Mouse (Mus musculus) hindbrain, embryonic 10.5 days (tissue): ENCODE measurements around the gene Tmem181a. TPM values are rescaled to one million over a fixed set of nuclear protein-coding genes. Genes with fewer than 3 reads are reported as not detected.
A peak's percentile ranks its signal among the peaks of the same experiment; 100 is the strongest.
"Not testable (repeated sequence)": the region's sequence is repeated elsewhere in the genome, so short reads cannot be mapped to it uniquely, and the experiment has no call there.

ENCODE experiments used
- DNase-seq: peaks from one replicate; pipeline ENCODE4 v3.0.0-alpha.2; 2017; ENCODE audit warnings: low spot score
- H3K27ac ChIP-seq: fragments of 300-500 bp; sonication (generic); 2 replicates; pipeline ENCODE4 v1.5.1; 2016; ENCODE audit warnings: mild to moderate bottlenecking, moderate library complexity
- H3K27me3 ChIP-seq: fragments of 300-500 bp; sonication (generic); 2 replicates; pipeline ENCODE4 v1.6.1; 2016; ENCODE audit warnings: mild to moderate bottlenecking; ENCODE audit not compliant: poor library complexity, insufficient read depth, severe bottlenecking
- H3K36me3 ChIP-seq: fragments of 300-500 bp; sonication (generic); 2 replicates; pipeline ENCODE4 v1.6.1; 2016; ENCODE audit warnings: mild to moderate bottlenecking, moderate library complexity
- H3K4me1 ChIP-seq: fragments of 300-500 bp; sonication (generic); replicated peaks from 2 replicates; pipeline ENCODE4 v1.6.1; 2016; ENCODE audit warnings: mild to moderate bottlenecking
- H3K4me3 ChIP-seq: fragments of 300-500 bp; sonication (generic); 2 replicates; pipeline ENCODE4 v1.5.1; 2016; ENCODE audit warnings: mild to moderate bottlenecking, moderate library complexity
- H3K9me3 ChIP-seq: fragments of 300-500 bp; sonication (generic); 2 replicates; pipeline ENCODE4 v1.6.1; 2016; ENCODE audit warnings: mild to moderate bottlenecking, moderate library complexity
- WGBS: fragments of 180-500 bp; shearing (Covaris S2); methylation state at CpG from one replicate; pipeline ENCODE4 v1.1.7; 2016; 5-methylcytosine and 5-hydroxymethylcytosine counted together
- polyA plus RNA-seq: library from polyadenylated mRNA; unstranded; fragments of >200 nt; fragmentation: Nextera tagmentation; extraction: Ambion mirVana; gene quantifications from 2 replicates; pipeline ENCODE4 v1.2.1, GENCODE M21; 2016

The Tmem181a gene
- polyA plus RNA-seq, 1 experiment from 2014 or later: 24.4 TPM

- WGBS: 63% methylated on average over 4 of the region's 4 CpGs
- not testable (repeated sequence) for H3K27ac ChIP-seq, H3K36me3 ChIP-seq, H3K4me1 ChIP-seq, DNase-seq, H3K9me3 ChIP-seq, H3K27me3 ChIP-seq, H3K4me3 ChIP-seq
Observed at GRCm38 (mm10) chr17:6315706-6316105, 59.0 kb downstream of the Tmem181a start.

- 6% methylated on average over 38 of the region's 38 CpGs for WGBS
- peak overlapping the region; percentile 62 for H3K27ac ChIP-seq
- H3K36me3 ChIP-seq: not testable (repeated sequence)
Observed at GRCm38 (mm10) chr17:6316379-6317126, 59.9 kb downstream of the Tmem181a start.

GRCm38 (mm10) chr17:6317339-6317985 is 60.8 kb downstream of the Tmem181a start, which contains the start of gene Dynlt1a:
Dynlt1a (minus strand) TSS chr17:6317500.
- peak within 1 kb of the TSS; percentile 53 for H3K4me3 ChIP-seq
- WGBS: 10% methylated on average over 23 of the region's 23 CpGs
- DNase-seq: peak; percentile 98
- H3K27ac ChIP-seq: peak within 1 kb of the TSS; percentile 62
- not testable (repeated sequence) for H3K4me1 ChIP-seq, H3K9me3 ChIP-seq, H3K27me3 ChIP-seq, H3K36me3 ChIP-seq

More at GRCm38 (mm10) chr17:6316379-6317126, 59.9 kb downstream of the Tmem181a start:
- H3K27me3 ChIP-seq, H3K4me1 ChIP-seq, H3K9me3 ChIP-seq: not testable (repeated sequence)
- peak overlapping the region; percentile 53 for H3K4me3 ChIP-seq
- DNase-seq: peak; percentile 29

- not testable (repeated sequence) for H3K4me3 ChIP-seq, H3K36me3 ChIP-seq, H3K9me3 ChIP-seq, H3K27ac ChIP-seq, H3K4me1 ChIP-seq, H3K27me3 ChIP-seq, DNase-seq
- under 1% methylated on average over 21 of the region's 60 CpGs for WGBS
Observed at GRCm38 (mm10) chr17:6321081-6321777, 64.6 kb downstream of the Tmem181a start.

GRCm38 (mm10) chr17:6321778-6322101 is 65.1 kb downstream of the Tmem181a start:
- not testable (repeated sequence) for H3K27me3 ChIP-seq, H3K9me3 ChIP-seq, H3K36me3 ChIP-seq, DNase-seq, H3K4me1 ChIP-seq, H3K27ac ChIP-seq, H3K4me3 ChIP-seq
- no CpG with 5 or more reads among the region's 10 CpGs for WGBS

- not testable (repeated sequence) for DNase-seq, H3K9me3 ChIP-seq, H3K27ac ChIP-seq, H3K4me3 ChIP-seq, H3K27me3 ChIP-seq, H3K4me1 ChIP-seq, H3K36me3 ChIP-seq
- WGBS: 64% methylated on average over 10 of the region's 10 CpGs
Observed at GRCm38 (mm10) chr17:6325021-6325420, 68.4 kb downstream of the Tmem181a start.

GRCm38 (mm10) chr17:6325543-6325942 is 68.9 kb downstream of the Tmem181a start:
- H3K27me3 ChIP-seq, H3K9me3 ChIP-seq, H3K4me3 ChIP-seq, H3K36me3 ChIP-seq, DNase-seq, H3K27ac ChIP-seq, H3K4me1 ChIP-seq: not testable (repeated sequence)
- WGBS: 67% methylated on average over 6 of the region's 6 CpGs

GRCm38 (mm10) chr17:6327554-6327953 is 70.9 kb downstream of the Tmem181a start:
- H3K9me3 ChIP-seq, H3K27me3 ChIP-seq, H3K36me3 ChIP-seq, H3K4me1 ChIP-seq, H3K4me3 ChIP-seq, DNase-seq, H3K27ac ChIP-seq: not testable (repeated sequence)
- WGBS: 92% methylated on average over 7 of the region's 7 CpGs

- not testable (repeated sequence) for H3K4me1 ChIP-seq, H3K27ac ChIP-seq, DNase-seq, H3K36me3 ChIP-seq, H3K27me3 ChIP-seq, H3K4me3 ChIP-seq, H3K9me3 ChIP-seq
- 76% methylated on average over 4 of the region's 4 CpGs for WGBS
Observed at GRCm38 (mm10) chr17:6328997-6329396, 72.3 kb downstream of the Tmem181a start.

GRCm38 (mm10) chr17:6342606-6343294 is 86.1 kb downstream of the Tmem181a start:
- not testable (repeated sequence) for H3K27me3 ChIP-seq, H3K9me3 ChIP-seq, H3K4me1 ChIP-seq, H3K4me3 ChIP-seq, H3K27ac ChIP-seq, DNase-seq, H3K36me3 ChIP-seq
- no CpG with 5 or more reads among the region's 12 CpGs for WGBS

GRCm38 (mm10) chr17:6355256-6355655 is 98.6 kb downstream of the Tmem181a start:
- H3K27ac ChIP-seq, H3K4me1 ChIP-seq, H3K9me3 ChIP-seq, H3K4me3 ChIP-seq, H3K27me3 ChIP-seq, DNase-seq, H3K36me3 ChIP-seq: not testable (repeated sequence)
- WGBS: 91% methylated on average over 10 of the region's 10 CpGs
